ENCODE assay signal across 10 mouse cellular contexts in the genomic region with DNA sequence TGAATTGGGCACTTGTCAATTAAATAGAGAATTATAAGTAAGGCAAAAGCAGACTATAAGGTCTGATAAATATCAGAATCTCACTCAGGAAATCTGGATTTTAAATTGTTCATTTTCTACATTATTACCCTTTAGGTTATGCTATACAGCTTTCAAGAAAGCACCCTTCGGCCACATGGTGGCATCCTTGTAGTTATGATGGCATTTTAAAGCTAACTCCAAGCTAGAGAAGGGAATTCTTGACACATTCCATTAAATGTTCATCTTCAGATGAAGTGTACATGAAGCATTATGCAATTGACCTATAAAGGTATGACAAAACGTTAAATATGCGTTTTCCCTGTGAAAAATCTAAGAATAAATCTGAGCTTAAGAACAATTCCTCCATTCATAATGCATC.
A peak's percentile ranks its signal among the peaks of the same experiment; 100 is the strongest.
DNase-seq lines count a peak whose midpoint lies in the region; ATAC-seq and TF ChIP-seq lines count a peak whose summit lies in the region.
"Had no signal": no experiment of that assay in that cellular context is flagged by ENCODE, and none has a peak within 500 bp of the region (broad histone marks: within the 10 kb centered on the region; RNA-seq: fewer than 3 reads in every experiment).

No protein-coding gene starts in this region.

- H3K4me2 ChIP-seq in forebrain, embryonic 14.5 days (ENCODE audit: low read length): no peak overlapping the region
- H3K4me2 ChIP-seq: embryonic facial prominence, embryonic 15.5 days; limb, embryonic 15.5 days had no signal

- no peak for TF ChIP-seq POLR2A in cerebellum, adult 2 months (IDR thresholded peaks at IDR 0.05; ENCODE audit: borderline replicate concordance, insufficient read depth, low read length)

- DNase-seq in cerebellum, postnatal 14 days: peak; percentile 25 to 44
- no peak for DNase-seq in cerebellum, adult 2 months
- DNase-seq in 3T3-L1 (ENCODE audit: low read depth, low spot score): peak; percentile 61
- DNase-seq in forebrain, embryonic 14.5 days (ENCODE audit: low spot score): peak; percentile 83
- DNase-seq in left cerebral cortex, adult 8-10 months (ENCODE audit: low spot score in 2 of 2): peak; percentile 11 to 41
- peak; percentile 57 to 66 for DNase-seq in right cerebral cortex, postnatal 36 days (ENCODE audit: low spot score in 2 of 2)

- no peak for TF ChIP-seq CTCF in cerebellum, adult 2 months (IDR thresholded peaks at IDR 0.05; ENCODE audit: borderline replicate concordance, insufficient read depth, low read depth, low read length)

- no peaks in the 10 kb centered on the region for H3K36me3 ChIP-seq in forebrain, embryonic 14.5 days (ENCODE audit: control insufficient read depth, insufficient read depth, low read length)
- H3K36me3 ChIP-seq: embryonic facial prominence, embryonic 15.5 days; limb, embryonic 15.5 days had no signal

- WGBS in cerebellum, adult 2 months: 59% methylated on average over 3 of the region's 3 CpGs
- WGBS in forebrain, embryonic 14.5 days: 54% methylated on average over 3 of the region's 3 CpGs

- H3K4me1 ChIP-seq in cerebellum, adult 2 months (ENCODE audit: control insufficient read depth, insufficient read depth, low read length): no peaks in the 10 kb centered on the region
- H3K4me1 ChIP-seq in forebrain, embryonic 14.5 days (ENCODE audit: control insufficient read depth, insufficient read depth, low read length): no peaks in the 10 kb centered on the region
- H3K4me1 ChIP-seq: embryonic facial prominence, embryonic 15.5 days; limb, embryonic 15.5 days had no signal

- peak; percentile 60; the same call in 1 of the 2 replicates for ATAC-seq in forebrain, embryonic 14.5 days
- ATAC-seq in monocyte, adult 5-6 weeks (replicated peaks; ENCODE audit: insufficient number of reproducible peaks, low FRiP score, low TSS enrichment, poor library complexity, severe bottlenecking): no peak
- ATAC-seq in inflammation-experienced regulatory T-cells, adult 6 months: no peak

- no peak overlapping the region for H3K27ac ChIP-seq in cerebellum, adult 2 months (ENCODE audit: insufficient read depth, low read length)
- H3K27ac ChIP-seq in forebrain, embryonic 14.5 days (ENCODE audit: low read depth, low read length): no peak overlapping the region
- H3K27ac ChIP-seq: embryonic facial prominence, embryonic 15.5 days; limb, embryonic 15.5 days had no signal

- no peaks in the 10 kb centered on the region for H3K9me3 ChIP-seq in forebrain, embryonic 14.5 days (replicated peaks; ENCODE audit: control insufficient read depth, low read length)
- H3K9me3 ChIP-seq: embryonic facial prominence, embryonic 15.5 days; limb, embryonic 15.5 days had no signal

- no peaks in the 10 kb centered on the region for H3K27me3 ChIP-seq in cerebellum, adult 2 months (ENCODE audit: control insufficient read depth, insufficient read depth, low read length)
- no peaks in the 10 kb centered on the region for H3K27me3 ChIP-seq in forebrain, embryonic 14.5 days (replicated peaks; ENCODE audit: control insufficient read depth, insufficient read depth, low read length)
- H3K27me3 ChIP-seq: embryonic facial prominence, embryonic 15.5 days; limb, embryonic 15.5 days had no signal

- H3K4me3 ChIP-seq in cerebellum, adult 2 months (replicated peaks; ENCODE audit: insufficient read depth, low read depth, low read length): no peak overlapping the region
- no peak overlapping the region for H3K4me3 ChIP-seq in forebrain, embryonic 14.5 days (ENCODE audit: low read depth, low read length)
- H3K4me3 ChIP-seq: embryonic facial prominence, embryonic 15.5 days; limb, embryonic 15.5 days had no signal

- no peak overlapping the region for H3K9ac ChIP-seq in forebrain, embryonic 14.5 days (ENCODE audit: low read length)
- H3K9ac ChIP-seq: embryonic facial prominence, embryonic 15.5 days; limb, embryonic 15.5 days had no signal

Comparison
In these comparisons a context has a peak if more than half of its experiments do, and no peak if none do; other contexts are left out.
1. DNase-seq: peak in cerebellum, postnatal 14 days (2 of 2), 3T3-L1 (single experiment), forebrain, embryonic 14.5 days (single experiment), left cerebral cortex, adult 8-10 months (2 of 2) and right cerebral cortex, postnatal 36 days (2 of 2); none in cerebellum, adult 2 months (0 of 2).